Mouse (Mus musculus) kidney, adult 2 months (tissue): ENCODE data around the gene Tnrc6b.

Source experiments
- CTCF ChIP-seq: fragments of 200-500 bp; conservative IDR thresholded peaks from 2 replicates; pipeline ENCODE4 v1.5.1; 2011; ENCODE audit warnings: low read depth, mild to moderate bottlenecking, control low read depth, low read length, moderate library complexity, mixed read lengths; ENCODE audit not compliant: insufficient read depth, insufficient read length
- POLR2A ChIP-seq: fragments of 200-500 bp; IDR thresholded peaks from one replicate; pipeline ENCODE4 v1.6.1; 2011; ENCODE audit warnings: low read depth, low read length, control low read depth

GRCm38 (mm10) chr15:80739972-80740371 lies 28.9 kb downstream of the Tnrc6b start:
- TF ChIP-seq POLR2A (no peak), CTCF (no peak)
